Mouse (Mus musculus) R1 (cell line): ENCODE measurements at regions not wholly inside any gene's neighbourhood (a gene's known extent, or its start where the extent isn't known, plus 50 kb on each side); places are given as distances from the start of the nearest gene placed in this dataset.

ENCODE experiments used
- DNase-seq: peaks from one replicate; pipeline ENCODE4 v3.0.0-alpha.2; 2018; ENCODE audit warnings: low read depth, low spot score

GRCm38 (mm10) chr15:93094202-93095135, 180.5 kb downstream of the Gxylt1 start:
- no peak for DNase-seq

- DNase-seq: no peak
Observed at GRCm38 (mm10) chr15:93091396-93091795, 183.6 kb downstream of the Gxylt1 start.

- peak; percentile 68 for DNase-seq
Observed at GRCm38 (mm10) chr15:93089347-93089746, 185.6 kb downstream of the Gxylt1 start.

GRCm38 (mm10) chr15:93084967-93085617, 189.9 kb downstream of the Gxylt1 start:
- no peak for DNase-seq

- DNase-seq: peak; percentile 21
Observed at GRCm38 (mm10) chr15:93074070-93074469, 200.9 kb downstream of the Gxylt1 start.

GRCm38 (mm10) chr15:93062213-93063131, 212.5 kb downstream of the Gxylt1 start:
- no peak for DNase-seq

GRCm38 (mm10) chr15:93053471-93053870, 221.5 kb downstream of the Gxylt1 start:
- peak; percentile 48 for DNase-seq

- DNase-seq: peak; percentile 22
Observed at GRCm38 (mm10) chr15:93027185-93027584, 247.8 kb downstream of the Gxylt1 start.

GRCm38 (mm10) chr15:93026456-93027078, 248.4 kb downstream of the Gxylt1 start:
- no peak for DNase-seq

- no peak for DNase-seq
Observed at GRCm38 (mm10) chr15:93025791-93026190, 249.2 kb downstream of the Gxylt1 start.

GRCm38 (mm10) chr15:93024171-93024570, 250.8 kb downstream of the Gxylt1 start:
- DNase-seq: peak; percentile 79

- DNase-seq: no peak
Observed at GRCm38 (mm10) chr15:93011166-93011565, 263.8 kb downstream of the Gxylt1 start.

GRCm38 (mm10) chr15:93010629-93011028, 264.4 kb downstream of the Gxylt1 start:
- DNase-seq: no peak

- peak; percentile 97 for DNase-seq
Observed at GRCm38 (mm10) chr15:93005751-93006231, 269.2 kb downstream of the Gxylt1 start.

GRCm38 (mm10) chr15:93005186-93005585, 269.8 kb downstream of the Gxylt1 start:
- peak; percentile 34 for DNase-seq

GRCm38 (mm10) chr15:93004551-93004950, 270.4 kb downstream of the Gxylt1 start:
- DNase-seq: peak; percentile 51

GRCm38 (mm10) chr15:93003233-93003632, 271.7 kb downstream of the Gxylt1 start:
- peak; percentile 74 for DNase-seq

- peak; percentile 89 for DNase-seq
Observed at GRCm38 (mm10) chr15:93002002-93002904, 272.7 kb downstream of the Gxylt1 start.

- peak; percentile 64 for DNase-seq
Observed at GRCm38 (mm10) chr15:93001346-93002001, 273.5 kb downstream of the Gxylt1 start.
